Mouse (Mus musculus): ENCODE measurements at regions not wholly inside any gene's neighbourhood (a gene's known extent, or its start where the extent isn't known, plus 50 kb on each side); places are given as distances from the start of the nearest gene placed in this dataset.

DNA sequence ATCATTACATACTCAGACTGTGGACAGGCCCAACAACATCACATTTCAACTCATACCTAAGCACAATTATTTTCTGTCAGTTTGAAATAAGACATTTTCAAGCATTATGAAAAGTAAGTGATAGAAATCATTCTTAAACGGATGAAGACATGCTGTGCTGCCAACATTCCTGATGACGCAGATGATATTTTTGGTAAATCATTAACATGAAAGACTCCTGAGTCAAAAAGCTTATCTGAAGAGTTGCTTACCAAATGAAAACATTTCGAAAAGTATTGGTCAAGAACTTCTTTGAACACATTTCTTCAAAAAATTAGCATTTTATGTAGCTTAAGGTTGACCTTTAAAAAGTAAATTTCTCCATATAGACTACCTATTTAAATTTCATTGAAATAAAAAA, 264.7 kb upstream of the N6amt1 start:
- TF ChIP-seq CTCF (IDR thresholded peaks at IDR 0.05; ENCODE audit: low read depth, low read length) (no peak), POLR2A (IDR thresholded peaks at IDR 0.05; ENCODE audit: extremely low read depth, insufficient read depth, low read length) (no peak)

All from liver, adult 2 months (tissue).